Mouse (Mus musculus): ENCODE results near the gene Fhl3.
A peak's percentile ranks its signal among the peaks of the same experiment; 100 is the strongest.
"Not testable (repeated sequence)": the region's sequence is repeated elsewhere in the genome, so short reads cannot be mapped to it uniquely, and the experiment has no call there.

The Fhl3 gene

DNA sequence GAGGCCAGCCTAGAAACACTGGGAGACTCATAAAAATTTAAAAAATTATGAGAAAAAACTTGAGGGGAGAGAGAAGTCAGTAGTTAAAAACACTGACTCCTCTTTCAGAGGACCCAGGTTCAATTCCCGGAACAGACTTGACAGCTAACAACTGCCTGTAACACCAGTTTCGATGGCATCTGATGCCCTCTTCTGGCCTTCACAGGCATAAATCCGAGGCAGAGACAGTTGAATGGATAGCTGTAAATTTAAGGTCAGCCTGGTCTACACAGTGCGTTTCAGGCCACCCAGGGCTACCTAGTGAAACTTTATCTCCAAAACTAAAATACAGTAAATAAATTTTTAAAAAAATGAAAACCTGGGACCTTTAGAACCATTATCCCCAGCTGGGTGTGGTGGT is 15.5 kb upstream of the Fhl3 start:
- no peak for DNase-seq

DNA sequence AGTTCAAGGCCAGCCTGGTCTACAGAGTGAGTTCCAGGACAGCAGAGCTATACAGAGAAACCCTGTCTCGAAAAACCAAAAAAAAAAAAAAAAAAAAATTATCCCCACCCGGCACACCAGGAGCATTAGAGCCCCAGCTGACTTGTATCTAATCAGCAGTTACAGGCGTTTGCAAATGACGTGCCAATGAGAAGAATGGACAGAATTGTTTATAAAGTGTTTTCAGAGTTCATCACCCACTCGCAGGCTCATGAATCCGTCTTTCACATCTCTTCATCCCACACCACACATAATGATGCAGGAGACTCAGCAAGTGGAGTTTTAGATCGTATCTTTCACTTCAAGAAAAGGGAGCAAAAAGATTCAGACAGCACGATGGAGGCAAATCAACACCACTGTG is 15.0 kb upstream of the Fhl3 start:
- DNase-seq, result no peak

DNA sequence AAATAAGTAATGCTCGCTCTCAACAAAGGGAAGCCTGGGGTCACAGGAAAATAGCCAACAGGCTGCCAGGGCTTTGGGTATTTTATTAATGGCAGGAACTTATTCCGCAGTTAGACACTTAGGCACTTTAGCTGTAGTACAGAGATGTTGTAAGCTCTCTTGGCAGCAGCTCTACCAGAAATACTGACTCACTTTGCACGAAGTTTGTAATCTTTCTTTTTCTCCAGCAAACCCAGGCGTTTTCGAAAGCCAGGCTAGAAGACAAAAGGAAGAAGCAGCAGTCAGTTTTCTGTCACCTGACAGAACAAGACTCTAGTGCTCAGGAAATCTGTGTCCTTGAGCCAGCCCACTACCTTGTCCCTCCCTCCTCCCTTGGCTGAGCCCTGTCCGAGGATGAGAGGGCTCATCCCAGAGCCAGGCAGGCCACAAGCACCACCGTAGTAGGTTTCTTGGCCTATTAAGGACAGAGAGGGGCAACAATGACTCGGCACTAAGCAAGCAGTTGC is 14.6 kb upstream of the Fhl3 start:
- DNase-seq, result no peak

DNA sequence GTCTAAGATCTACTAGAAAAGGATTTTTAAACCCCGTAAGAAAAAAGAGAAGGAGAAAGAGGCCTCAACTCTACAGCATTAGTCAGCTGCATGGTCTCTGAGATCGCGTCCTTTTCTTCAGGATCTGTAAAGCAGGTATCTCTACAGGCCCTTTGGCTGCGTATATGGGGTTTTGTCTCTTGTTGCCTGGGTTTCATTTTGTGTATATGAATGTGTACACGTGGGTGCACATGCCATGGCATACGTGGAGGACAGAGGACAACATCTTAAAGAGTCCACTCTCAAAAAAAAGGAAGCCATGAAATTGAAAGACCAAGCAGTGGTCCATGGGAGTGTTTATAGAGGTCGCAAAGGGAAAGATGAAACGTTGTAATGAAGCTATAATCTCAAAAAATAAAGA is 9.0 kb upstream of the Fhl3 start:
- no peak for DNase-seq

DNA sequence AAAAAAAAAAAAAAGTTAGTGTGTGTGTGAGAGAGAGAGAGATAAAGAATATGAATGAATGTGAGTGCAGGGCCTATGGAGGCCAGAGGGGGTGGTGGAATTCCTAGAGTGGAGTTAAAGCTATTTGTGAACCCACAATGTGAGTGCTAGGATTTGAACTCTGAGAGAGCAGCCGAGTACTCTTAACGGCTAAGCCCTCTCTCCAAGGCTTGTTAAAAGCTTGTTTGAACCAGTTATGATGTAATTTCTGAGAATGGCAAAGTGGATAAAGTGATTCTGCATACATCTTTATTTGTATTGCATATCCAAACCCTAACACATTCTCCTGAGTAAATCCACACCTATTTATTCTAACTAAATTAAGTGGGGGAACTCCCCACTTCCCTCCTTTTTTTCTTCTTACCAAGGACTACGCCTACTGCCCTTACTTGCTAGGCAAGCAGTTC is 8.1 kb upstream of the Fhl3 start:
- no peak for DNase-seq

DNA sequence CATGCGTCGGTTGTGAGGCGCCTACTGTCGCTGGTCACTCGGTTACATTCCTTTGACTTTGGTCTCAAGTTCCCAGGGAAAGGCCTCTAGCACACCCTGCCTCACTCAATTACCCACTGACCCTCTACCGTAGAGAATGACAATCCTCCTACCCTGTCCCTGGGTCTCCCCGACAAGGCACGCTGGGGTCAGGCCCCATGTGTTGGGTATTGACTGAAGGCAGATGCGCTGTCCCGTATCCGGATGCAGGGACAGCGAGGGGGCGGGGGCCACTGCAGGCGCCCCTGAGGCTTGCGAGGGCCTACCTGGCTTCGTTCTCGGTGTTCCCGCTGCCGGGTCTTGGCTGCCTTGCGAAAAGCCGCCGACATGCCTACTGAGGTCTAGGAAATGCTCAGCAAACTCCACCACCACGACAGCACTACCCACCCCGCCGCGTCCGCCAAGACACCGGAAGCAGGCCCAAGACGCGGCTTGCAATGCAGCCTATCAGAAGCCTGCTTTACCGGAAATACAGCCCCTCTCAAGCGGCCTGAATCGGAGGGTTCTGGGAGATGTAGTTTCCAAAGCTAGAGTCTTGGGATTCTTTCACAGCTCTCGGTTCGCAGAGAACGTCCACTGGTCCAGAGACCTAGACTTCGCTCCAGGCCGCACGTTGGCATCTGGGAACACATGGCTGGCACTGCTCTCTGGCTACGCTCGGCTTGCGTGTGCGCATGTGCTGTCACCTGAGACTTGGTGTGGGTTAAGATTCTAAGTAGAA is 7.2 kb upstream of the Fhl3 start, which contains the start of gene Utp11:
Gene Utp11, minus strand, starts transcription at position 466 of the 760 bp plus-strand sequence.
- peak; percentile 86 to 96 for DNase-seq

DNA sequence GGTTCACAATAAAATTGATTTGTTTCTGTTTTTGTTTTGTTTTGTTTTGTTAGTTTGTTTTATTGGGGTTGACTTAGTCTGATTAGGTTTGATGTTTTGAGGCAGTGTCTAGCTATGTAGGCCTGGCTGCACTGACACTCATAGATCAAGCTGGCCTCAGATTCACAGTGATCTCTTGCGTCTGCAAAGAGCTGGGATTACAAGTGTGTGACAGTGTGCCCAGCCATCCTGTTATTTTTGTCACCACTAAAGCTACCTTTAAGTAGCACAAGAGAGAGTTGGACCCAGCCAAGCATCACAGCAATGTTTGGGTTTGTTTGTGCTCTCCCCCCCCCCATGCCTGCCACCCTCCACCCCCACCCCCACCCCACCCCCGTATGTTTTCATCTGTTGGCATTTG is 5.9 kb upstream of the Fhl3 start:
- DNase-seq, result no peak

DNA sequence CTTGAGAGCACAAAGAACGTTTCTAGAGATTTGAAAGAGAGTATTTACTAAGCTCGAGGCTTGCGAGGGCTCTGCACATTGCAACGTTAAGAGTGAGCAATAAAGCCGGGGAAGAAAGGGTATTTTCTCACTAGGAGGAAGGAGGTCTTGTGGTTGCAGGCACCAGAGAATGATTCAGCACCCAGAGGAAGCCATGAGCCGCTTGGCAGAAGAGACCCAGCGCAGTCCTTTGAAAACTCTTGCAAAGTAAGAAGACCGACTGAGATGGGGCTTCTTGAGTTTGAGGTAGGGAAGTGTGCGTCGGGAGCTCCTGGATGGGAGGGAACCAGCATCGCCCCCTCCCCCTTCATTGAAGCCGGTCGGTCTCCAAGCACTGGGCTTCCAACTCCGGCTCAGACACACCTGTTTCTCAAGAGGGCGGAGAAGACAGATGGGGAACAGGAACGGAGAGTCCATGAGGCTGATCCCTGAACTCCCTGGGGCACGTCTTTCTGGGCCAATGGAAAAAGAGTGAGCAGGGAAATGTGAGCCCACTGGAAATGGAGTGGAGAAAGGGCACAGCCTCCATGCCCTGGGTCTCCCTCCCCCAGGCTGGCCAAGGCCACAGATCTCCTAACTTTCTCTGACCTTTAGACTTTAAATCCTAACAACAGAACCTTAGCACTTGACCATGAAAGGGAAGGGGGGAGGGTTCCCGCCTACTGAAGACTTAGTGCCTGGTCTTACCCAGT is 4.5 kb upstream of the Fhl3 start:
- peak; percentile 53 to 81 for DNase-seq

DNA sequence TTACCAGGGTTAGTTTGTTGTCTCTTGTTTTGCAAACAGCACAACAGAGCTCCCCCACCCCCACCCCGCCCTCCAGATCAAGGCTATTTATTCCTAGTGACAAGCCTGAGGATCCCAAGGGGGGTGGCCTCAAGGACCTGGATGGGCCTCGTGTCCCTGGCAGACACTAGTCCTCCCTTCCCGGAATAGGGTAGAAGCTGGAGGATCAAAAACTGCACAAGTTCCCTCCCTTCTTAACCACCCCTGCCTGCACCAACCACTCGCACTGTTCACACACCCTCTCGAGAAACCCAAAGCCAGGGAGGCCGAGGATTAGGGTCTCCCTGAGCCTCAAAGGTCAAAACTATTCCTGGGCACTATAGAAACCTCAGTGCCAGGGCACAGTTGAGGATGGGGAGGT is 710 bp upstream of the Fhl3 start:
- DNase-seq, result no peak

DNA sequence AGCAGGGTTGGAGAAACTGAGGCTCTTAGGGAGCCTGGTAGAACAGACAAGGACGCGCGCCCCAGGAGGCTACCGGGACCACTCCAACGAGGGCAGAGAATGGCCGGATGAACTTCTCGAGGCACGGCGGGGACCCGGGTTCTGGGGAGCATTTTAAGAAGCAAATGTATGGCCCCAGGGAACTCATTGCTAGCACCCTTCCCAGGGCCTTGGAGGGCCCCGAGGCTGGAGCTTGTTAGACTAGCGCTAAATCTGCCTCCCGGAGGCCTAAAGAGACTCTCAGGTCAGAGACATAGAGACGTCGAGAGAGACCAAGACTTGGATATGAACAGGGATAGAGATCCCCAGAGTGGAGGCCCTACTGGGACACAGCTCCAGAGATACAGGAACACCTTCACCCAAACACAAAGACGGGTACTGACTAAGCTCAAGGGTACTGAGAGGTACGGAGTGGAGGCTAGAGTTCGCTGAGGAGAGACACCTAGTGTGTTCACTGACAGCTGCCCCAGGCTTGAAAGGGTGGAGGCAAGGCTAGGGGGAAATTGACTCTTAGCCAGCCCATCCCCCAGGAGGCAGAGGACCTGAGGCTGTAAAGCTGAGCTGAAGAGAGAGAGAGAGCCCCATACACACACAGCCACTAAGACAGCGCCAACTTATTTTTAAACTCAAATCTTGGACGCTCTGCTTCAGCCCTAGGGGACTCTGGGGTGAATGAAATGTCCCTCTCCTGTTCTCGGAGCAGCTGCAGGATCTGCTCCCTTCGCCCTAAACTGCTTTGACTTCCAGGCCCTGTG is 748 bp downstream of the Fhl3 start:
- DNase-seq, result no peak

DNA sequence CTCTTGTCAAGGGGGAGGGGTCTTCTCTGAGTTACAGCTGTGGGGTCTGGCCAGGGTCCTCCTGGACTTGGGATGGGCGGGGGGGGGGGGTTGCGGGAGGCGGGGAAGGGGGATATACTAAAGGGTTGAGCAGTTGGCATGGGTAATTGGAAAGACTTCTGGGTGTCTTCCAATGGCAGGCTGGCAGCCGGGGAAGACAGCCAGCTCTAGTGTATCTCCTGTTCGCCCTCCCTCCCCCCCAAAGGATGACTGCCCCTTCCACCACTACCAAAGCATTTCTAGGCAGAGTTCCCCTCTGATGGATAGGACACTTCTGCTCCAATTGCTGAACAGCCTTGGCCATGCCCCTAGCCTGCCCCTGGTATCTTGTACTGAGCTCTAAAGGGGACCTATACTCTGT is 1.4 kb downstream of the Fhl3 start:
- DNase-seq, result no peak

DNA sequence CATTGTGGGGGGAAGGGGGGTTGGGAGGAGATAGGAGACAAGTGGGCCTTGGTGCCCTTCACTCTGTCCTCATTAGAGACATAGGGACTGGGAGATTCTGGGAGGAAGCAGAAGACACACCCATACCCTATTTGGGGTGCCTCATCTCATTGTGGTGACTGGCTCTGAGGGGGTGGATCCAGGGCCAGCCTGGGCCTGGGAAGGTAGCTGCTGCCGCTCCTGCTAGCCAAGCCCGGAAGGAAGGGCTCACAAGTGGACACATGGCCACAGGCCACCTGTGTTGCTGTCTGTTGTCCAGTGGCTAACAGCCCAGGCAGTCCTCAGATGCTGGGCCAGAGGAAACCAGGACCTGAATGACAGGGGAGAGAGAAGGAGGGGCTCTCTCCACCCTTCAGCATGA is 2.9 kb downstream of the Fhl3 start:
- no peak for DNase-seq

DNA sequence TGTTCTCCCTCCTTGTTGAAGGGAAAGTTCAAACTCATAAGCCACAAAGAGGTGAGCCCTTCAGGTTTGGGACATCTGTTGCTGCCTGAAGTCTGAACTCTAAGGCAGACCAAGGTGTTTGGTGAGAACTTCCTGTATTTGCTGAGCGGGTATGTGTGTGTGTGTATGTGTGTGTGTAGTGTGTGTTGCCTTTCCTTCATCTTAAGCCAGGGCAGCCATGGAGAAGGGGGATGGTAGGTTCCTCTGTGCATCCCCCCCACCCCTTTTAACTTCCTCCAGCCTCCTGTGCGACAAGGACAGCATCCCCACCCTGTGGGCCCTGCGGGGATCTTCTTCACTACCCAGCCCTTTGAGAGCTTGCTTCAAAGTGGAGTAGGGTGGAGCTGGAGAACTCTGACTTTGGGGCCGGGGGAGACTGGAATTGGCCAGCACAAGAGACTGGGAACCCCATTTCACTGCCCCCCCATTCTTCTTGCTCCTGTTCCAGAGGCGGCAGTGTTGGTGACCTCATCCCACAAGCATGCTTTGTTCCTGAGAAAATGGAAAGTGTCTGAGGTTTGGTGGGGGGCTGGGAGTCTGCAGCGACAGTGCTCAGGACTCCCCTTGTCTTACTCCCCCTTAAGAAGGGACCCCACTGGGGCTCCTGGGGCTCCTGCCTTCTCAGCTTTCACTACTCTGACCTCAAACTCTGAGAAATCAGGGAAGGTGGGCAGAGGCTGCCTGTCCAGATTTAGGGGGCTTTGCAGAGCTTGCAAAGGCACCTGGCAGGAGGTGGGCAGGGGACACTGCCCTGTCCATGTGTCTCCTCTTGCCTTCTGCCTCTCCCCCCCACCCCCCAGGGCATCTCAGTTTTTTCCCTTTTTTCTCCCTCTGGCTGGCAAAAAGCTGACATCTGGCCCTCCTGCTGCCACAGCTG is 3.6 kb downstream of the Fhl3 start:
- DNase-seq, result no peak

DNA sequence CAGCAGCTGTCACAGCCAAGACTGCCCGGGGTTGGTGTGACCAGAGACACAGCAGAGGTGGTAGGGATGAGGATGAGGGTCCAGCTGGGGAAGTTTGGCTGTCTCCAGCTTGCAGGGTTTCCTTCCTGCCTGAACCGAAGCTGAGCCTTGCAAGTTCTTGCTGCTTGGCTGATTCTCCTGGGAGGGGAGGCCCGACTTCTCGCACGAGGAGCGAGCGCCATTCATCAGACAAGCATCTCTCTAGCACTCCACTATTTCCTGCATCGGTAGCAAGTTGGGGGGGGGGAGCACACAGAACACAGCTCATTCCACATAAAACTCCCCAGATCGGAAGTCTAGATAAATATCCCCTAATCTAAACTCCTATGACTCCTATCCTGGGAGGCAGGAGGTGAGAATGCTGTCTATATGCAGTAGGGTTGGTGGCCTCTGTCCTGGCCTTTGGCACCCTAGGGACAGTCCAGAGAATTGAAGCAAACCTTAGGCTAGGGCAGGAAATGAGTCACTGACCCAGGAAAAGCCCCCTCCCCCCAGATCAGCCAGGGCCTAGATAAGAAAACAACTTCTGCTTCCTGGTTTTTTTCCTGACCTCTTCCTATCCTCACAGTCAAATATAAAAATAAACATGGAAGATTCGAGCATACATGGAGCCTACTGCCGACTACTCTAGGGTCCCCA is 4.4 kb downstream of the Fhl3 start:
- DNase-seq, result peak; percentile 70 to 84

DNA sequence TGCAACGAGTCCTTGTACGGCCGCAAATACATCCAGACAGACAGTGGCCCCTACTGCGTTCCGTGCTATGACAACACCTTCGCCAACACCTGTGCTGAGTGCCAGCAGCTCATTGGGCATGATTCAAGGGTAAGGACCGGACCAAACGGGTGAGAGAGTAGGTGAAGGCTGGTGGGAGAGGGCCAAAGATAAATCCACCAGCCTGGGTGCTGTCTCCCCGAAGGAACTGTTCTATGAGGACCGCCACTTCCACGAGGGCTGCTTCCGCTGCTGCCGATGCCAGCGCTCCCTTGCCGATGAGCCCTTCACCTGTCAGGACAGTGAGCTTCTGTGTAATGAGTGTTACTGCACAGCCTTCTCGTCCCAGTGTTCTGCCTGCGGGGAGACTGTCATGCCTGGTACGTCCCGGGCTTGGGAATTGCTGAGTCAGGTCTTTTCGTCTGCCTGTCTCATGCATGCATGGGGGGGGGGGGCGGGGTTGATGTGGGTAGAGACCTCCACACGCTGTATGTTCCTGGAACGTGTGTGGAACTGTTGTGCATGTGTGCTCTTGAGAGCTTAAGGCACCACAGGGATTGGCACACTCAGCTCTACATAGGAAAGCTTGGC is 5.3 kb downstream of the Fhl3 start:
- no peak for DNase-seq

DNA sequence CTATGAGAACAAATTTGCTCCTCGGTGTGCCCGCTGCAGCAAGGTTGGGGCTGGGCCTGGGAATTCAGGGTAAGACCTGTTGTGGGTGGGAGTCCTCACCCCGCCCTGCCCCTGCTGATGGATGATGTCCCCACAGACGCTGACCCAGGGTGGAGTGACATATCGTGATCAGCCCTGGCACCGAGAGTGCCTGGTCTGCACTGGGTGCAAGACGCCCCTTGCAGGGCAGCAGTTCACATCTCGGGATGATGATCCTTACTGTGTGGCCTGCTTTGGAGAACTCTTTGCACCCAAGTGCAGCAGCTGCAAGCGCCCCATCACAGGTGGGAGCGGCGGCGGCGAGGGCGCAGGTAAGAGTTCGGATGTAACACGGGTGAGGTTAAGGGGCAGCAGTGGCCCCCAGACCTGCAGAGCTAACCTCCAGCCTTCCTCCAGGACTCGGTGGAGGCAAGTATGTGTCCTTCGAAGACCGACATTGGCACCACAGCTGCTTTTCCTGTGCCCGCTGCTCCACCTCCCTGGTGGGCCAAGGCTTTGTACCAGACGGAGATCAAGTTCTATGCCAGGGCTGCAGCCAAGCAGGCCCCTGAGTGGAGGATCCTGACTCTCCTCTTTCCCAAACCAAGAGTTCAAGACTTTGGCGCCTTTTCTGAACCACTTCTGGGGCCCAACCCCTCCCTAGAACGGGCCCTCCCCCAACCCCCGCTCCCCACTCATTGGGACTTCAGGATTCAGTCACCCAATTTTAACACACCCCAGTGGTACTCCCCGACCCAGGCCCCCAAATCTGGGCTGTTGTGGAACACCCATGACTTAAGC is 7.1 kb downstream of the Fhl3 start:
- DNase-seq, result not testable (repeated sequence)

DNA sequence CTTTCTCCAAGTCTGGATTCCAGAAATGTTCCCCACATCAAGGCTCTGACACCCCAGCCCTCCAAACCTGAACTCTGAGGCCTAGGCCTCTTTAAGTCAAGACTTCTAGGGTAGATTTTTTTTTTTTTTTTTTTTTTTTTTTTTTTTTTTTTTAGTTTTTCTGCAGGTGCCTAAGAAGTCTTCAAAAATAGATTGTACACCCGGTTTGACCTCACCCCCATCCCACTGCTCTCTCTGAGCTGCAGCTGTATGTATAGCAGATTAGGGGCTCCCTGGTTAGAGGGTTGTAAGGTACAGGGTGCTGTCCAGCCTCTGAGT is 7.7 kb downstream of the Fhl3 start:
- DNase-seq, result not testable (repeated sequence)

DNA sequence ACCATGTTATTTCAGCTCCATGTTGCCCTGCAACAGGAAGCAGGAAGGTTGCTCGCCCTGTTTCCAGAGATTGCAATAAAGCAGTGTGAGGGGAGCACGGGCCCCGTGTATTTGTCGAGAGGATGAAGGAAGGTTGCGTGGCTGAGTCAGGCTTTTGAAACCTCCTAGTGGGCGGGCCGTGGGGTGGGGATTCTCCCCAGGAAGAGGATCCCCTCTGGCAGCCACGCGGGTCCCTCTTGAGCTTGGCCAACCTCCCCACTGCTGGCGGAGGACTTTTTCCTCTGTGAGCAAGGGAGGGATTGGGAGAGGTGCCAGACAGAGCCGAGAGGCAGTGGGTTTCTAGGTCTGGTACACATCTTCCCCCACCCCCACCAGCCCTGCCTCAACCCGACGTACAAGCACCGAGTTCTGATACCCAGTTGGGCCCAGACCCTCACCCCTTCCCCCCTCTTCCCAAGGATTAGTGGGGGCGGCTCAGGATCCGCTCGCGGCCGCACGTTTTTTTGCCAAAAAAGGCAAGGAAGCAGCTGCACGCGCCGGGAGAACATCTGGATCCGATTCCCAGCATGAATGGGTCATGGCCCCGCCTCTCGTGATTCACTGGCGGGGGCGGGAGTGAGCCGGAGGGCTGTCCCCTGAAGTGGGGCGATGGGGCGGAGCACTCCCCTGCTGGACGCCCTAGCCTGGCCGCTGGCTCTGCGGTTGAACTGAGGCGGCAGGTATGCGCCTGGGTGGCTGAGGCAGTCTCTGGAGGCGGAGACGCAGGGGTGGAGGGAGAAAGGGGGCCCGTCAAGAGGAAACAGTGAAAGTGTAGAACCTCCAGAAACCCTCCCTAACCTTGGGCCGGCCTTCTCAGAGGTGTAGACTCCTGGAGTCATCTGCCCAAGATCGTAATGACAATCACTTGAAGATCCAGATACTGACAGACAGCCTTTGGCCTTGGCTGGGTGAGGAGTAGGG is 8.3 kb downstream of the Fhl3 start:
- DNase-seq, result peak; percentile 89 to 95

DNA sequence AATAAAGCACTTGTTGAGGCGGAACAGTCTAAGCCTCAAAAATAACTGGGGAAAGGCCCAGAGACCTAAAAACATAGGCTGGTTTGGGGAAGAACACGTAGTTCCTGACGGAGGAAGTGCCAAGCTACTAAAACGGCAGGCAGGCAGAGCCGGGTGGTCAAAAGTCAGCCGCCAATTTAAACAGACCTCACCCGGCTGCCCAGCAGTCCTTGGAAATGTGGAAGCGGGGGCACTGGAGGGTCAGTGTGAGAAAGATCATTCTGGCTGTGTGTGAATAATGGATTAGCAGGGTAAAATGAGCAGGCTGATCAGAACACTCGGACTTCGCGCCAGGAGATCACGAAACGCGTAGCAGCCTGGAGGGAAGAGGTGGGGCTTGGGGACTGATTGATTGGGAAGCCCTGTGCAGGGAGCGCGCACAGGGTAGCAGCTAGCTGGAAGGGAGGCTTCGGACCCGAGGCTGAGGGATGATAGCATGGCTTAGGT is 9.5 kb downstream of the Fhl3 start:
- DNase-seq, result peak; percentile 50 to 61
